Mouse (Mus musculus) G1E (cell line): ENCODE data around the gene Vegfb. TPM values are rescaled to one million over a fixed set of nuclear protein-coding genes. Genes with fewer than 3 reads are reported as not detected.
A peak's percentile ranks its signal among the peaks of the same experiment; 100 is the strongest.

Experiments used
- ATAC-seq: 2 replicates; pipeline ENCODE4 v1.8.0; 2016; ENCODE audit warnings: mild to moderate bottlenecking; ENCODE audit not compliant: insufficient number of reproducible peaks, poor library complexity, low FRiP score, severe bottlenecking; ENCODE audit errors: extremely low read depth
- DNase-seq: peaks from one replicate; pipeline ENCODE4 v3.0.0; 2012; ENCODE audit warnings: low spot score
- H3K27me3 ChIP-seq: 2 replicates; pipeline ENCODE4 v1.6.1; 2012; ENCODE audit warnings: mild to moderate bottlenecking, low read length, inconsistent platforms; ENCODE audit not compliant: insufficient read depth
- H3K36me3 ChIP-seq: replicated peaks from 2 replicates; pipeline ENCODE3; 2012; ENCODE audit warnings: mild to moderate bottlenecking, inconsistent platforms
- H3K4me1 ChIP-seq: 2 replicates; pipeline ENCODE4 v1.6.1; 2012; ENCODE audit warnings: low read depth, low read length, inconsistent platforms, mixed read lengths; ENCODE audit not compliant: insufficient read depth
- H3K4me3 ChIP-seq: 2 replicates; pipeline ENCODE4 v1.5.1; 2012; ENCODE audit warnings: low read depth, mild to moderate bottlenecking, inconsistent platforms, low read length, moderate library complexity, mixed read lengths
- H3K9me3 ChIP-seq: replicated peaks from 2 replicates; pipeline ENCODE4 v1.6.1; 2012; ENCODE audit warnings: inconsistent platforms
- CTCF ChIP-seq: IDR thresholded peaks from 2 replicates; pipeline ENCODE4 v1.5.1; 2012; ENCODE audit warnings: low read depth, low read length, inconsistent platforms, mixed read lengths
- GATA1 ChIP-seq: IDR thresholded peaks from 2 replicates; pipeline ENCODE4 v1.6.1; 2012; ENCODE audit warnings: borderline replicate concordance, low read length, inconsistent platforms, mixed read lengths
- GATA2 ChIP-seq: IDR thresholded peaks from 2 replicates; pipeline ENCODE4 v1.6.1; 2012; ENCODE audit warnings: low read depth, low read length, inconsistent platforms, borderline replicate concordance
- POLR2AphosphoS5 ChIP-seq: IDR thresholded peaks from 2 replicates; pipeline ENCODE4 v1.6.1; 2012; ENCODE audit warnings: low read depth, low read length, inconsistent platforms; ENCODE audit not compliant: insufficient replicate concordance
- TAL1 ChIP-seq: conservative IDR thresholded peaks from 2 replicates; pipeline ENCODE4 v1.6.1; 2012; ENCODE audit warnings: low read depth, low read length, inconsistent platforms, mixed read lengths
- polyA plus RNA-seq: library from polyadenylated mRNA; stranded (reverse); fragments of >175 nt; gene quantifications from 2 replicates; pipeline ENCODE4 v1.2.3, GENCODE M21; 2012
- total RNA-seq, 2 experiments: library from RNA; stranded (forward) in 1 of 2; stranded (reverse) in 1 of 2; fragments of 200-1000 nt in 1 of 2; fragments of >200 nt in 1 of 2; fragmentation: Nextera tagmentation in 1 of 2; gene quantifications; 2 replicates each; pipeline ENCODE4 v1.2.3; 2014 to 2017

Gene Vegfb
- total RNA-seq (2014; fragmentation: Nextera tagmentation) = 29.6 and 41.0 TPM in 2 replicates
- total RNA-seq (2017) = 18.5 and 20.2 TPM in 2 replicates
- 92.6 and 118 TPM in 2 replicates for polyA plus RNA-seq

DNA sequence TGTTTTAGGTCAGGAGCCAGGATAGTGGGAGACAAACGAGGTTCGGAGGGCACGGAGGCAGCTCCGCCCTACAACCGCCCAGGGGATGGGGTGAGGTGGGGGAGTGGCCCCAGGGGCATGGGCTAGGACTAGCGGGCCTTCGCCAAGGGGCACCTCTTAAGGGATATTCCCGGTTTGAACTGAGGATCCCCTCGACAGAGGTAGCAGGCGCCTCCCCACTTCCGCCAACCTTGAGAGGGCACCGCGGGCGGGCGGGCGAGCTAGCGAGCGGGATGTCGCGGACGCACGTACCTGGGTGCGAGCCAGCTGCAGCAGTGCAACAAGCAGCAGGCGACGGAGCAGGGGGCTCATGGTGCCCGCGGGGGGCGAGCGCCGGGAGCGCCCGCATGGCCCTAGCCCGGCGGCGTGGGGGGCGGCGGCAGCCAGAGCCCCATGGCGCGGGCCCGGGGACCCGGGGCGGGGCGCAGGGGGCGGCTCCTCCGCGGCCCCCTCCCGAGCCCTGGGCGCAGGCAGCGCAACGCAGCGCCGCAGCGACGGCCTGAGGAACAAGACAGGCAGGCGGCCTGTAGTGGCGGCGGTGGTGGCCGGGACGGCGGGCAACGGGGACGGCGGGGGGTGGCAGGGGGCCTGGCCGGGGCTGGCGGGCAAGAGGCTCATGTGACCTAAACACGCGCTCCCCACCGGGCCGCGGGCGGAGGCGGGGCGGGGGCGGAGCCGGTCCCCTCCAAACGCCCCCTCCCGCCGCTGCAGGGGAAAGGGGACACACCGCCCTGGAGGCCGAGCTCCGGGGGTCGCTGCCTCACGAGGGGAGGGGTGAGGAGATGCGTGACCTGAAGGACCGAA is at the start of gene Vegfb:
Gene Vegfb, minus strand, starts transcription at position 591 of the 843 bp plus-strand sequence.
- Histone ChIP-seq H3K4me1 (peaks cover 56% of the 10 kb centered on the region), H3K36me3 (peaks cover 56% of the 10 kb centered on the region), H3K27me3 (no peaks in the 10 kb centered on the region), H3K9me3 (no peaks in the 10 kb centered on the region), H3K4me3 (peak within 1 kb of the TSS; percentile 88)
- no peak for TF ChIP-seq GATA2
- TF ChIP-seq POLR2AphosphoS5 = no peak
- no peak for TF ChIP-seq GATA1
- TF ChIP-seq CTCF = no peak
- no peak for TF ChIP-seq TAL1
- DNase-seq = peak; percentile 65
- no peak for ATAC-seq

GRCm38 (mm10) chr19:7034006-7034405 is 46.6 kb upstream of the Vegfb start:
- TF ChIP-seq CTCF (no peak), TAL1 (no peak), POLR2AphosphoS5 (no peak), GATA2 (no peak), GATA1 (no peak)
- Histone ChIP-seq H3K4me1 (peaks cover 32% of the 10 kb centered on the region), H3K9me3 (no peaks in the 10 kb centered on the region), H3K27me3 (no peaks in the 10 kb centered on the region), H3K4me3 (no peak overlapping the region), H3K36me3 (peaks cover 91% of the 10 kb centered on the region)
- DNase-seq (no peak), ATAC-seq (no peak)

DNA sequence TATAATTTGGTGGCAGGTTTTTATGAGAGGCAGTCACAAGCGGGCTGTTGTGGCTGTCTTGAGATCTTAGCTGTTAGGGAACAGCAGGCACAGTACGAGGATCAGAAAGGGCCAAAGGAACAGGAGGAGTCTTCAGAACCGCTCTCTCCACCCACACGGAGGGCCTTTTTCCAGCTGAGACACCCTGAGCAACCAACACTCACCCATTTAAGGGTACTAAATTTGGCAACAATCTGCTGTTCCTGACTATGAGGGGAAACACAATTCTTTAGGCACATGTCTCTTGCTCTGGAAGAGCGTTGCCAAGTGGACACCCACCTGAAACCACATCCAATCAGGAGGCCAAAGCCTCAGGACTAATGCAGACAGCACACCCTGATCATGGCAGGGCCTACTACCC is 42.1 kb upstream of the Vegfb start:
- DNase-seq = no peak
- TF ChIP-seq CTCF (no peak), GATA1 (no peak), TAL1 (no peak), POLR2AphosphoS5 (no peak), GATA2 (no peak)
- ATAC-seq = no peak
- H3K27me3 ChIP-seq = no peaks in the 10 kb centered on the region
- no peak overlapping the region for H3K4me3 ChIP-seq
- peaks cover 97% of the 10 kb centered on the region for H3K36me3 ChIP-seq
- H3K9me3 ChIP-seq = no peaks in the 10 kb centered on the region
- H3K4me1 ChIP-seq = peaks cover 4% of the 10 kb centered on the region; the same call in 1 of the 2 replicates

DNA sequence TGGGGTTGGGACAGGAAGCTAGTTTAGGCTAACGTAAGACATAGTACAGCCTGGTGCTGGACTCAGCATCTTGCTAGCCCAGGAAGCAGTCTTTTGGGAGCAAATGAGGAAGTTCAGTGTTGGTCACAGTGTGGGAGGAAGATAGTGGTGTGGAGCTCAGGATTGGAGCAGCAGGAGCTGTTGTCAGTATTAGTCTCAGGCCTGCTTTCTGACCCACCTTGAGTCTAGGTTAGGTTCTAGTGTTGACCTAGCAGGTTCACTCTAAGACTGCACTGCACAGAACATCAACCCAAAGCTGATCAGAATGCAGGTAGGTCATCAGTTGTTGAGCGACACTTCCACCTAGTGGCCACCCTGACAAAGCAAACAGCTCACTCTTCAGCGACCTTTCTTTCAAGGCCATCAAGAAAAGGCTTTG is 32.8 kb upstream of the Vegfb start:
- no peak for TF ChIP-seq POLR2AphosphoS5
- peak; percentile 39; the same call in 1 of the 2 replicates for TF ChIP-seq CTCF
- TF ChIP-seq GATA1 = no peak
- no peak for TF ChIP-seq TAL1
- TF ChIP-seq GATA2 = no peak
- H3K9me3 ChIP-seq = no peaks in the 10 kb centered on the region
- no peaks in the 10 kb centered on the region for H3K27me3 ChIP-seq
- ATAC-seq (peak; percentile 45), DNase-seq (peak; percentile 58)
- H3K4me1 ChIP-seq = peaks cover 56% of the 10 kb centered on the region
- H3K36me3 ChIP-seq = peaks cover 98% of the 10 kb centered on the region
- no peak overlapping the region; the same call in 1 of the 2 replicates for H3K4me3 ChIP-seq

DNA sequence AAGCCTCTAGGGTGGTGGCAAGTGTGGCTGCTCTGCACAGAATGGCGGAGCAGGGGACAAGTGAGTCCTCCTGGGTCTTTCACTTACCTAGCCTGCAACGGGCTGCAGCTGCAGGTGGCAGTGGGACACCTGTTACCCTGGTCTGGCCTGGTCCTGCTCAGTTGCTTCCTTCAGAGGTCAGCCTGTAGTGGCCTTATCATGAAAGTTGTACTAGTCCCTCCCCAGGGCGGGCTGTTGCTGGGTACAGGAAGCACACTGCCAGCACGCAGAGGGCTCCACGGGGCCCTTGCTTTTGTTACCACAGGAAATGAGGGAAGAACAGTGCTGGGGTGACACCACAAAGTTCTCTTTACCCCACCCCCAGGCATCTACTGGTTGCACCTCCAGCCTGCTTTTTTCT is 31.7 kb upstream of the Vegfb start, which contains the start of gene Fermt3:
Gene Fermt3, minus strand, starts transcription at position 279 of the 400 bp plus-strand sequence.
- no peaks in the 10 kb centered on the region for H3K27me3 ChIP-seq
- TF ChIP-seq GATA1 (no peak), POLR2AphosphoS5 (no peak), CTCF (no peak), TAL1 (no peak), GATA2 (no peak)
- DNase-seq (peak; percentile 73), ATAC-seq (peak; percentile 71)
- H3K36me3 ChIP-seq = peaks cover 95% of the 10 kb centered on the region
- no peaks in the 10 kb centered on the region for H3K9me3 ChIP-seq
- H3K4me1 ChIP-seq = peaks cover 61% of the 10 kb centered on the region
- H3K4me3 ChIP-seq = peak within 1 kb of the TSS; percentile 67

GRCm38 (mm10) chr19:7018546-7018945 is 31.1 kb upstream of the Vegfb start:
- TF ChIP-seq GATA2 (no peak), GATA1 (no peak), TAL1 (no peak), CTCF (no peak), POLR2AphosphoS5 (no peak)
- DNase-seq (peak; percentile 14), ATAC-seq (no peak)
- Histone ChIP-seq H3K27me3 (no peaks in the 10 kb centered on the region), H3K4me3 (peak overlapping the region; percentile 67), H3K9me3 (no peaks in the 10 kb centered on the region), H3K36me3 (peaks cover 95% of the 10 kb centered on the region), H3K4me1 (peaks cover 61% of the 10 kb centered on the region)
